Mouse (Mus musculus) CH12.LX (cell line): ENCODE measurements around the gene Bcas1. TPM values are rescaled to one million over a fixed set of nuclear protein-coding genes. Genes with fewer than 3 reads are reported as not detected.

Experiments used
- DNase-seq: peaks from one replicate; pipeline ENCODE4 v3.0.0-alpha.2; 2013; ENCODE audit errors: extremely low read depth
- H3K27ac ChIP-seq: 2 replicates; pipeline ENCODE4 v1.5.1; 2012; ENCODE audit warnings: low read depth, mild to moderate bottlenecking, control low read depth, moderate library complexity; ENCODE audit not compliant: insufficient read depth
- H3K27me3 ChIP-seq: replicated peaks from 2 replicates; pipeline ENCODE3; 2012; ENCODE audit warnings: inconsistent platforms
- H3K36me3 ChIP-seq, 2 experiments: replicated peaks in 1 of 2; 2 replicates each; pipeline versions ENCODE3 to v1.6.1; 2012; ENCODE audit warnings: inconsistent platforms in 1 of 2, low read length in 1 of 2, mild to moderate bottlenecking in 1 of 2, mixed read lengths in 1 of 2, moderate library complexity in 1 of 2; ENCODE audit not compliant: control insufficient read depth in 1 of 2, insufficient read depth in 1 of 2
- H3K4me1 ChIP-seq, 2 experiments: 2 replicates each; pipeline ENCODE4 v1.6.1; 2012; ENCODE audit warnings: inconsistent platforms in 1 of 2, moderate library complexity in 1 of 2; ENCODE audit not compliant: insufficient read depth in 2 of 2, control insufficient read depth in 1 of 2
- H3K4me2 ChIP-seq: 2 replicates; pipeline ENCODE4 v1.6.1; 2012; ENCODE audit warnings: low read depth, mild to moderate bottlenecking, control low read depth; ENCODE audit not compliant: poor library complexity, insufficient read depth, severe bottlenecking
- H3K4me3 ChIP-seq, 3 experiments: fragments of 150-350 bp in 1 of 3; sonication (generic) in 1 of 3; replicated peaks in 1 of 3; 2 replicates each; pipeline versions ENCODE3 to v1.5.1; 2011 to 2012; ENCODE audit warnings: low read depth in 2 of 3, low read length in 2 of 3, mild to moderate bottlenecking in 2 of 3, moderate library complexity in 2 of 3, control low read depth in 1 of 3, improper control_type of control experiment in 1 of 3, inconsistent platforms in 1 of 3, mixed read lengths in 1 of 3; ENCODE audit not compliant: poor library complexity in 1 of 3
- H3K79me2 ChIP-seq: replicated peaks from 2 replicates; pipeline ENCODE4 v1.6.1; 2012; ENCODE audit warnings: mild to moderate bottlenecking, moderate library complexity; ENCODE audit not compliant: control insufficient read depth, poor library complexity, insufficient read depth, severe bottlenecking; ENCODE audit errors: extremely low read depth
- H3K9ac ChIP-seq: 2 replicates; pipeline ENCODE4 v1.6.1; 2012; ENCODE audit warnings: low read depth, mild to moderate bottlenecking, control low read depth, moderate library complexity; ENCODE audit not compliant: insufficient read depth
- H3K9me3 ChIP-seq: replicated peaks from 2 replicates; pipeline ENCODE3; 2012; ENCODE audit warnings: low read length, inconsistent platforms, mixed read lengths
- BHLHE40 ChIP-seq: IDR thresholded peaks from 2 replicates; pipeline ENCODE4 v1.6.1; 2011; ENCODE audit warnings: mild to moderate bottlenecking, low read depth, low read length, improper control_type of control experiment
- CHD1 ChIP-seq: IDR thresholded peaks from 2 replicates; pipeline ENCODE4 v1.6.1; 2012; ENCODE audit warnings: low read depth, low read length, improper control_type of control experiment, inconsistent platforms
- CTCF ChIP-seq, 2 experiments: IDR thresholded peaks in 1 of 2; conservative IDR thresholded peaks in 1 of 2; 2 replicates each; pipeline ENCODE4 v1.5.1; 2011 to 2012; ENCODE audit warnings: low read depth in 2 of 2, low read length in 2 of 2, improper control_type of control experiment in 1 of 2, inconsistent platforms in 1 of 2, mild to moderate bottlenecking in 1 of 2, moderate library complexity in 1 of 2
- ELF1 ChIP-seq: IDR thresholded peaks from 2 replicates; pipeline ENCODE4 v1.6.1; 2014; ENCODE audit warnings: low read depth, mild to moderate bottlenecking, inconsistent platforms, low read length, improper control_type of control experiment
- EP300 ChIP-seq: IDR thresholded peaks from 2 replicates; pipeline ENCODE4 v1.6.1; 2011; ENCODE audit warnings: low read length, improper control_type of control experiment
- ETS1 ChIP-seq: conservative IDR thresholded peaks from 2 replicates; pipeline ENCODE4 v1.6.1; 2012; ENCODE audit warnings: low read depth, mild to moderate bottlenecking, inconsistent platforms, low read length, improper control_type of control experiment, moderate library complexity
- GABPA ChIP-seq: IDR thresholded peaks from 2 replicates; pipeline ENCODE4 v1.6.1; 2012; ENCODE audit warnings: low read depth, low read length, improper control_type of control experiment, inconsistent platforms; ENCODE audit not compliant: insufficient replicate concordance
- HCFC1 ChIP-seq: IDR thresholded peaks from 2 replicates; pipeline ENCODE4 v1.6.1; 2012; ENCODE audit warnings: low read depth, mild to moderate bottlenecking, inconsistent platforms, low read length, improper control_type of control experiment
- JUN ChIP-seq: IDR thresholded peaks from 2 replicates; pipeline ENCODE4 v1.6.1; 2011; ENCODE audit warnings: low read depth, mild to moderate bottlenecking, low read length, improper control_type of control experiment, moderate library complexity; ENCODE audit not compliant: insufficient read depth
- JUND ChIP-seq: conservative IDR thresholded peaks from 2 replicates; pipeline ENCODE4 v1.6.1; 2011; ENCODE audit warnings: low read depth, low read length, improper control_type of control experiment
- MAX ChIP-seq: IDR thresholded peaks from 2 replicates; pipeline ENCODE4 v1.6.1; 2011; ENCODE audit warnings: low read length, improper control_type of control experiment
- MEF2A ChIP-seq: IDR thresholded peaks from 2 replicates; pipeline ENCODE4 v1.6.1; 2014; ENCODE audit warnings: low read depth, mild to moderate bottlenecking, inconsistent platforms, low read length, improper control_type of control experiment, borderline replicate concordance
- PAX5 ChIP-seq: IDR thresholded peaks from 2 replicates; pipeline ENCODE4 v1.6.1; 2012; ENCODE audit warnings: low read length, inconsistent platforms, mixed read lengths
- POLR2A ChIP-seq: IDR thresholded peaks from 2 replicates; pipeline ENCODE4 v1.6.1; 2011; ENCODE audit warnings: low read depth, mild to moderate bottlenecking, improper control_type of control experiment, low read length
- POLR2AphosphoS2 ChIP-seq: IDR thresholded peaks from 2 replicates; pipeline ENCODE4 v1.6.1; 2011; ENCODE audit warnings: low read depth, low read length, improper control_type of control experiment
- RAD21 ChIP-seq: IDR thresholded peaks from 2 replicates; pipeline ENCODE4 v1.6.1; 2011; ENCODE audit warnings: low read depth, mild to moderate bottlenecking, low read length, improper control_type of control experiment, moderate library complexity
- RCOR1 ChIP-seq: conservative IDR thresholded peaks from 2 replicates; pipeline ENCODE4 v1.6.1; 2012; ENCODE audit warnings: low read depth, mild to moderate bottlenecking, inconsistent platforms, low read length, improper control_type of control experiment
- SIN3A ChIP-seq: IDR thresholded peaks from 2 replicates; pipeline ENCODE4 v1.6.1; 2012; ENCODE audit warnings: low read length, improper control_type of control experiment, inconsistent platforms
- SMC3 ChIP-seq: IDR thresholded peaks from 2 replicates; pipeline ENCODE4 v1.6.1; 2011; ENCODE audit warnings: low read depth, low read length, improper control_type of control experiment
- TCF12 ChIP-seq: IDR thresholded peaks from 2 replicates; pipeline ENCODE4 v1.6.1; 2014; ENCODE audit warnings: low read depth, mild to moderate bottlenecking, inconsistent platforms, low read length, improper control_type of control experiment
- UBTF ChIP-seq: IDR thresholded peaks from 2 replicates; pipeline ENCODE4 v1.6.1; 2012; ENCODE audit warnings: low read depth, mild to moderate bottlenecking, inconsistent platforms, low read length, improper control_type of control experiment, moderate library complexity
- ZC3H11A ChIP-seq: IDR thresholded peaks from 2 replicates; pipeline ENCODE4 v1.6.1; 2012; ENCODE audit warnings: low read depth, mild to moderate bottlenecking, inconsistent platforms, low read length, improper control_type of control experiment
- ZMIZ1 ChIP-seq: IDR thresholded peaks from 2 replicates; pipeline ENCODE4 v1.6.1; 2012; ENCODE audit warnings: low read depth, mild to moderate bottlenecking, inconsistent platforms, low read length, improper control_type of control experiment
- ZNF384 ChIP-seq: IDR thresholded peaks from 2 replicates; pipeline ENCODE4 v1.6.1; 2012; ENCODE audit warnings: low read depth, low read length, improper control_type of control experiment, inconsistent platforms
- dilution Hi-C: fragments of 300-500 bp; cut with MboI; formaldehyde crosslinking; loops from 2 replicates; pipeline ENCODE4 v1.14.3; 2020; ENCODE audit warnings: low sequenced_read_pairs; ENCODE audit not compliant: extremely low pct_unique_long_range_greater_than_20kb, extremely low pct_ligation_motif_present
- in situ Hi-C: fragments of 300-500 bp; cut with MboI; formaldehyde crosslinking; loops from 3 replicates; pipeline ENCODE4 v1.14.3; 2019; ENCODE audit warnings: low sequenced_read_pairs, low pct_ligation_motif_present, low pct_unique_long_range_greater_than_20kb, mixed read lengths
- polyA plus RNA-seq: library from polyadenylated mRNA; unstranded; fragments of >175 nt; gene quantifications from 2 replicates; pipeline ENCODE4 v1.2.1, GENCODE M21; 2012; ENCODE audit warnings: low read depth; ENCODE audit not compliant: insufficient read length
- total RNA-seq, 2 experiments: library from RNA; depleted of rRNA; stranded (reverse); fragments of 300-350 nt in 1 of 2; fragments of >200 nt in 1 of 2; gene quantifications; 2 replicates each; pipeline ENCODE4 v1.2.3; 2012 to 2014

The Bcas1 gene
- total and polyA plus RNA-seq, 3 experiments = 0.17 TPM; not detected in 2

- H3K9me3 ChIP-seq = no peaks in the 10 kb centered on the region
- no peaks in the 10 kb centered on the region for H3K4me1 ChIP-seq
- H3K36me3 ChIP-seq = no peaks in the 10 kb centered on the region
- H3K27me3 ChIP-seq = peaks cover 8% of the 10 kb centered on the region
- TF ChIP-seq ELF1 (no peak), GABPA (no peak)
- TF ChIP-seq, all 38 proteins: peak for 0
- no peak for DNase-seq
- Histone ChIP-seq H3K9ac (no peak overlapping the region), H3K27ac (no peak overlapping the region), H3K79me2 (no peaks in the 10 kb centered on the region), H3K4me3 (no peak overlapping the region), H3K4me2 (no peak overlapping the region)
- dilution Hi-C loops (no loop called here), in situ Hi-C loops (no loop called here)
These were observed 62.4 kb downstream of the Bcas1 start for GRCm38 (mm10) chr2:170365271-170365670.

GRCm38 (mm10) chr2:170356667-170357374 is 70.8 kb downstream of the Bcas1 start:
- DNase-seq = no peak
- H3K4me1 ChIP-seq = peaks cover 6 to 11% of the 10 kb centered on the region in 2 experiments
- dilution Hi-C loops (no loop called here), in situ Hi-C loops (loop anchor here (10.0 kb wide), 1 partner anchor 148 kb away; no protein-coding TSS in a partner anchor)
- H3K4me3 ChIP-seq = no peak overlapping the region
- no peaks in the 10 kb centered on the region for H3K36me3 ChIP-seq
- TF ChIP-seq RAD21 (peak; percentile 46), HCFC1 (no peak), SMC3 (0 out of 2 replicates have a peak, but pooled peaks have one; percentile 3), CTCF (conservative IDR thresholded peaks at IDR 0.05 in 1 of 2, IDR thresholded peaks at IDR 0.05 in 1 of 2; ENCODE audit: low read depth in 2 of 2, low read length in 2 of 2) (peak; percentile 8 to 57; a peak in 2 of 4 replicates), ZNF384 (peak; percentile 81), JUND (no peak)
- H3K27me3 ChIP-seq = peaks cover 7% of the 10 kb centered on the region
- H3K9ac ChIP-seq = no peak overlapping the region
- H3K4me2 ChIP-seq = no peak overlapping the region
- no peaks in the 10 kb centered on the region for H3K79me2 ChIP-seq
- peaks cover 7% of the 10 kb centered on the region for H3K9me3 ChIP-seq
- H3K27ac ChIP-seq = no peak overlapping the region

GRCm38 (mm10) chr2:170354963-170355367 is 72.7 kb downstream of the Bcas1 start:
- peaks cover 1% of the 10 kb centered on the region for H3K27me3 ChIP-seq
- peak overlapping the region in 1 of 3 experiments; percentile 13 for H3K4me3 ChIP-seq
- no peak overlapping the region; the same call in 1 of the 2 replicates for H3K9ac ChIP-seq
- peaks cover 7% of the 10 kb centered on the region for H3K9me3 ChIP-seq
- no peak overlapping the region for H3K27ac ChIP-seq
- DNase-seq = peak; percentile 72
- no peaks in the 10 kb centered on the region for H3K79me2 ChIP-seq
- dilution Hi-C loops = no loop called here
- peak overlapping the region; percentile 77 for H3K4me2 ChIP-seq
- in situ Hi-C loops = loop anchor here (10.0 kb wide), 1 partner anchor 150 kb away; no protein-coding TSS in a partner anchor
- H3K36me3 ChIP-seq = no peaks in the 10 kb centered on the region
- H3K4me1 ChIP-seq = peaks cover 12 to 25% of the 10 kb centered on the region in 2 experiments
- TF ChIP-seq RAD21 (peak; percentile 62), ETS1 (no peak), CHD1 (no peak), PAX5 (no peak), EP300 (no peak), TCF12 (no peak), BHLHE40 (no peak), ZMIZ1 (no peak), UBTF (no peak), JUND (no peak), ZC3H11A (peak; percentile 6; the same call in 1 of the 2 replicates), ELF1 (no peak), CTCF (conservative IDR thresholded peaks at IDR 0.05 in 1 of 2, IDR thresholded peaks at IDR 0.05 in 1 of 2; ENCODE audit: low read depth in 2 of 2, low read length in 2 of 2) (peak; percentile 89), MEF2A (no peak), RCOR1 (no peak), SIN3A (no peak), MAX (no peak), POLR2A (no peak), JUN (no peak), SMC3 (peak; percentile 83), POLR2AphosphoS2 (no peak), ZNF384 (no peak)
